Mouse (Mus musculus) cerebellum, adult 2 months (tissue): ENCODE data around the gene Pard3b.

Experiments
- CTCF ChIP-seq: fragments of 200-500 bp; IDR thresholded peaks from 2 replicates; pipeline ENCODE4 v1.5.1; 2011; ENCODE audit warnings: low read depth, mild to moderate bottlenecking, control low read depth, low read length, moderate library complexity, borderline replicate concordance; ENCODE audit not compliant: insufficient read depth
- POLR2A ChIP-seq: fragments of 200-500 bp; IDR thresholded peaks from 2 replicates; pipeline ENCODE4 v1.6.1; 2011; ENCODE audit warnings: low read length, control low read depth, borderline replicate concordance; ENCODE audit not compliant: insufficient read depth

DNA sequence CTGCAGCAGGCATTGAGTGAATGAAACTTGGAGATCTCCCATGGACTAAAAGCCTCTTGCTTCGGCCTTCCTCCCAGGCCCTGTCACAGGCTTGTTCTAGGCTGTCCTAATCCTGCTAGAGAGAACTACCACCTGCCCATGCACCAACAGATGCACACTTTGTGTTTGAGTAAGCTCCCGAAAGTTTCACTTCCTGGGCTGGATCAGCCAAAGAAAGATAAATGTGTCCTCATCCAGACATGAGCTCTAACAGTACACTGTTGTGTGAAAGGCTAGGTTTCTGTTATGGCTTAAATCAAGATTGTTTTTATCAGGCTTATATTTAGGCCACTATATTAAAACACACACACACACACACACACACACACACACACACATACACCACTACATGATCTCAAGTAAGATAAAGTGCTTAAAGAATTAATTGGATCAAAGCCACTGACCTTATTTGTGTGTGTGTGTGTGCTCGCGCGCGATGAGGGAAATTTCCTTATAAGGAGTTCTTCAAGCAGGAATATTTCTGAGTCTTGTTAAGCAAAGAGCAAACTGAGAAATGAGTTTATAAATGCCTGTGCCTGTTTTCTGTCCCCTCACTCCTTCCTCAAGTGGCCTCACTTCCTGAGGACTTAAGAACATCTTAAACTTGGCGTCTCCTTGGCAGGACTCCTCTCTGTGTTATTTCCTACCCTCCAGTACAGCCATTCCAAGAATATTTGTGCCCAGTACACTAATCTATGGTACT, 940.6 kb downstream of the Pard3b start:
- TF ChIP-seq CTCF = no peak
- no peak for TF ChIP-seq POLR2A
